Mouse (Mus musculus) heart, adult 8-10 months (tissue): ENCODE measurements around the gene Mymx. TPM values are rescaled to one million over a fixed set of nuclear protein-coding genes. Genes with fewer than 3 reads are reported as not detected.

Source experiments
- DNase-seq: peaks from one replicate; pipeline ENCODE4 v3.0.0; 2022; ENCODE audit warnings: low spot score
- total RNA-seq, 4 experiments: library from RNA; stranded (reverse); gene quantifications; 2 replicates each; pipeline ENCODE4 v1.2.4; 2022

Gene Mymx
- total RNA-seq, 4 experiments from 2014 or later: not detected

DNA sequence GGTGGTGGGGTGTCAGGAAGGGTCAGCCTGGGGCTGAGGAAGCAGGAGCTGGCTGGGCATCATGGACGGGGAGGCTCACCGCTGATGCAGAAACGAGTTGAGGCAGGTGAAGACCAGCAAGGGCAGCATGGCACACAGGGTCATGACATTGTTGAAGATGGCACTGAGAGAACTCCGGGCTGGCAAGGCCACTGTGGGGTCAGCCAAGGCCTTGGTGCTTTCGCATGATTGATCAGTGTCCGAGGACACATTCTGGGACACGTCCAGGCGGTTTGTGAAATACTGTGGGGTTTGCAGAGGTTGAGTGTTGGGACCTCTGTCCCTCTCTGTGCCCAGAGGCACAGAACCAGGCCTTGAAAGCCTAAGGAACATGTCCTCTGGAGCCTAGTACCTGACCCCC, 12.1 kb downstream of the Mymx start:
- no peak for DNase-seq

DNA sequence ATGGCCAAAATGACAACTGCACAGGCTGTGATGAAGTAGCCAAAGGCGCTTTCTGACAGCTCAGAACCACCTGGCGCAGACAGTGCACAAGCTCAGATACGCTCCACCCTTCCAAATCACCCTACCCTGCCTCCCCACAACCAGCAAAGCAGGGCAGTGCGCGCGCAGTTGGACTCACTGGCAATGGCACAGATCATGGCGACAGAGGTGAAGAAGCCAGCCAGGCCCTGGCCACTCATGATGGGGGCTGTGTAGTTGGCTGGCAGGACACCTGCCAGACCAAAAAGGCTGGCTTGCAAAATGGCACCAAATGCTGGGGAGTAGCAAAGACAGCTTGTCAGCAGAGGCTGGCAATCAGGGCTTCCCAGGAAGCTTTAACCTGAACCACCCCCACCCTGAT, 12.7 kb downstream of the Mymx start:
- no peak for DNase-seq

GRCm38 (mm10) chr17:45588370-45588769, 13.5 kb downstream of the Mymx start:
- DNase-seq: no peak

- no peak for DNase-seq
Observed at GRCm38 (mm10) chr17:45586449-45586837, 15.5 kb downstream of the Mymx start.

- no peak for DNase-seq
Observed at GRCm38 (mm10) chr17:45585725-45586448, 16.0 kb downstream of the Mymx start.

DNA sequence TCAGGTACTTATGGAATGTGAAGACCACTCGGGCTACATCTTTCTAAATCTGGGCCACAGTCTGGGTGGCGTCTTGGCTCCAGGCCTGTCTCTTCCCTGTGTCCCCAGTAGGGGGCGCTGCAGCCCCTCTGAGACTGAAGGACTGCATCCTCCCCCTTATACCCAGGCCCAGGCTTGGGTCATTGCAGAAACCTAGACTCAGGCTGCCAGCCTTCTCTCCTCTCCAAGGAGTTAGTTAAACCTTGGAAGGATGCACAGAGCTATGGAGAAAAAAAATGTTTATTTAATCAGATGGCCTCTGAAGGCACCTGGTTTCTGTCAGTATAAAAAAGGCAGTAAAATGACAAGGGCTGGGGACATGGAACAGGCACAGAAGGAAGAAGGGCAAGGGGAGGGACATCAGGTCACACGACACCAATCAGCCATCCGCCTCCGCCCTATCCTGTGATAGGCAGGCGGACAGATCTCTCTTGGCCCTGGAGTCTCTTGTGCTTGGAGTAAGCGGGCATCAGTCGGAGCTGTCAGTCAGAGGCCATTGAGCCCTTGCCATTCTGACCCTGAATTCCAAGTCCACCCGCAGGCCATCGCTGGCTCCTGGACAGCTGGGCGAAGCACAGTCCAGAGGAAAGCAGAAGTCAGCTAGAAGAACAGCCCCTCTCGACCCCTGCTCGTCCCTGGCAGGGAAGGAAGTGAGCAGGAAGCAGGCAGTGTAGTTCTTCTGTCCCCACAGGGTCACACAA, 16.8 kb downstream of the Mymx start:
- DNase-seq: peak; percentile 83

- DNase-seq: peak; percentile 93
Observed at GRCm38 (mm10) chr17:45584096-45584896, 17.6 kb downstream of the Mymx start.

DNA sequence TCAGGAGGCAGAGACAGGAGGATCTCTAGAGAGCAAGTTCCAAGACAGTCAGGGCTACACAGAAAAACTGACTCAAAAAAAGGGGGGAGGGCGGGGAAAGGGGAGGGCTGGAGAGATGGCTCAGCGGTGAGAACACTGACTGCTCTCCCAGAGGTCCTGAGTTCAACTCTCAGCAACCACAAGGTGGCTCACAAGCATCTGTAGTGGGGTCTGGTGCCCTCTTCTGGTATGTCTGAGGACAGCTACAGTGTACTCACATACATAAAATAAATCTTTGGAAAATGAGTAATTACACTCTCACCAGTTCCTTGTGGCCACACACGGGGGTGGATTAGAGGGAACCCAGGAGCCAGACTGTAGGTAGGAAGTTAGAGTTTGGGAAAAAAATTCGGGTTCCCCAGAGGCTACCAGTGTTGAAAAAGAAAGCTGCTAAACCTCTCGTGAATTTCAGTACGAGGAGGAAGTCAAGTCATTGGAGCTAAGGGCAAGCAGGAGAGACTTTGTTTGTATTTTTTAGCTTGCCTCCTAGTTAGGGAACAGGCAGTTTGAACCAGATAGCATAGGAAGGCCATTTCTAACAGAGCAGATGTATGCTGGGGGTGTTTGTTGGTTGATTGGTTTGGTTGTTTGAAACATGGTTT, 19.1 kb downstream of the Mymx start:
- no peak for DNase-seq

DNA sequence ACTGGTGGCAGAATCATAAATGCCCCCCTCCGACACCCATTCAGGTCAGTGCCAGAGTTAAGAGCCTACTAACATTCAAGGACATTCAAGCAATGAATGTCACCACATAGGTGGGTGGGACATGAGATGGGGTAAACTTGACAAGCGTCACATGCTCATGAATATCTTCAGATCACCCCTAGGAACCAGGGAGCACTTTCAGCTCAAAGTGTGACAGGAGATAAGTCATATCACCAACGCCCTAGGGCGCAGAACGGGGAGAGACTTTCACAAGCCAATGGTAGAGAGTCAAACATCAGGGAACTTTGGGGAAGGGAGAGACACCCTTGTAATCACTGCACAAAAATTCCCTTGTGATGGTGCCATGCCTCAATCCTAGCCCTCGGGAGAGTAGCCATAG, 19.7 kb downstream of the Mymx start:
- no peak for DNase-seq

DNA sequence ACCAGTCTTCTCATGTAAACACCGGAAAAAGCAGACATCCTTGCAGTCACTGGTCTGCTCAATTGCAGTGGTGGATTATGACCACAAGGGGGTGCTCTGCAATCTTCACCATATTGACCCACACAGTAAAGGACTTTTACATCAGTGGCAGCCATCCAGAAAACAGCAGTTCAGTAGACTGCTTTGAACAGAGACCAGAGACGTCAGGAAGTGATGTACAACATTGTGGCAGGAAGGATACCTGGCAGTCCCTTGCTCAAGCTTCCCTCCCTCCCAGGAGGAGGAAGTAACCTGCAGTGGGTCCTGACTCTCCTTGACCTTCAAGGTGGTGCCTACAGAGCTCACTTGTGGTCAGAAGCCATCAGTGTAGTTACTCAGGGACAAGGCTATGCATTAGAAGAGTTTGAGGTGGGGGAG, 20.3 kb downstream of the Mymx start:
- DNase-seq: peak; percentile 81

GRCm38 (mm10) chr17:45580958-45581477, 20.9 kb downstream of the Mymx start:
- DNase-seq: peak; percentile 60

DNA sequence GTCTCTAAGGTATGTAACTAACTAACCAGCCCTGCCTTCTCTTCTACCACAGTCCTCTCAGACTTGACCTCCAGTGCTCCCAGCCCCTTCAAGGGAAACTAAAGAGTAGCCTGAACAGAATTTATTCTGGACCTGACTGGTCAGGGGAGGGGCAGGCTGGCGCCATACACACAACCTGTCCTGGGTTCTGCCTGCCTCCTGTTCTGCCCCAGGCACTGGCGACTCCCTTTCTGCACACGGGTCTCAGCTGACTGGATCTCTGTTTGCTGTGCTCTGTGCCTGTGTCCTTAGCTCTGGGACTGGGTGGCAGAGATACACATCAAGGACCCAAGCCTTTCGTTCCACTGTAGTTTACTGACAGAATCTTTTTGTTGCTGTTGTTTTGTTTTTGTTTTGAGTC, 22.3 kb downstream of the Mymx start:
- DNase-seq: no peak

- DNase-seq: no peak
Observed at GRCm38 (mm10) chr17:45578843-45579242, 23.1 kb downstream of the Mymx start.

- no peak for DNase-seq
Observed at GRCm38 (mm10) chr17:45578242-45578641, 23.7 kb downstream of the Mymx start.

- no peak for DNase-seq
Observed at GRCm38 (mm10) chr17:45575123-45575897, 26.6 kb downstream of the Mymx start.

GRCm38 (mm10) chr17:45574129-45574761, 27.7 kb downstream of the Mymx start:
- peak; percentile 69 for DNase-seq

- peak; percentile 96 for DNase-seq
Observed at GRCm38 (mm10) chr17:45573780-45574123, 28.1 kb downstream of the Mymx start.

DNA sequence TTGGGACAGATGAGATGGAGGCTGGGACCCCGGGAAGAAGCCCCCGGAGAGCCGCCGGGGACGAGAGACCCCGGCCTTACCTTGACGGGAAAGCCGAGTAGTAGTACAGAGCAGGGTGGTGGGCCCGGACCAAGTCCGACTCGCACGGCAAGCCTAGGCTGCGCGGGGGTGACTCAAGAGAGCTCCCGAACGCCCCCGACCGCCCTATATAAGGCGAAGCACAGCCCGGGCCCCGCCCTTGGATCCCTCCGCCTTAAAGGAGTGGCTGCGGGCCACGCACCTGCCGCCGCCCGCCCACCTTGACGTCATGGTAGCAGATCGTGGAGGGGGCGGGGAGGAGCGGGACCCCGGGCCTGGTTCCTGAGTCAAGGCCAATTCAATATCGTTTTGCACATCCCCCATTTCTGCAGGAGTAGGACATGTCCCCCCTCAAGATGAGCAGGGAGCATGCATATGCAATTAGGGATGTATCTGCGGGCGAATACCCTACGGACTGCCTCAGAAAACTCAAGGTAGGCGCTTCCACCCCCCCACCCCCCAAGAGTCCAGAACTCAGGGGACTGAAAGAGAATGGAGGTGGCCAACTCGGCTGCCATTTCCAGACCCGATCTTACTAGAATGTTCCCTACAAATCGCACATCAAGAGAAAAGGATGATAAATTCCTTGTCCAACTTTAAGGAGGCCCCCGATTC, 28.7 kb downstream of the Mymx start, which contains the start of gene Hsp90ab1:
TSS of gene Hsp90ab1 (minus strand) at position 185 of the 693 bp plus-strand sequence.
- DNase-seq: peak; percentile 99
